Mouse (Mus musculus): ENCODE data around the gene Serpina3k.
A peak's percentile ranks its signal among the peaks of the same experiment; 100 is the strongest.
"Not testable (repeated sequence)": the region's sequence is repeated elsewhere in the genome, so short reads cannot be mapped to it uniquely, and the experiment has no call there.

Gene Serpina3k

DNA sequence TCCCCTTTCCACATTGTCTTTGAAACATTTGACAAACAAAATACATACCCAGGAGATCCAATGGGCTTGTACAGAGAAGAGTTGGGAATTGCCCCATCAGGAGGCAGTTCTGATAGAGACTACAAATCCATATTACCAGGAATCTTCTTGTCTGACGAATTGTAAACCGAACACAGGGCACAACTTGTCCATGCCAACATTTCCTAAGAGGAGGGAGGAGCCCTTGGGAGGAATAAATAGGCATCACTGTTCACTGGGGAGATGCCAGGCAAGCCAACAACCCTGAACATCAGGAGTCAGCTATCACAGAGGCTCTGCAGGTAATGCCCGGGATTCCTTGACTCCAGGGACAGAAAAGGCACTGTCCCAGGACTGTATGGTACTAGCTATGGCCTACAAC is at the start of gene Serpina3k, which contains the start of gene Serpina3m:
Gene Serpina3k (plus strand): TSS at position 261 of the 400 bp plus-strand sequence.
Gene Serpina3m (plus strand): TSS at position 261 of the 400 bp plus-strand sequence.
- not testable (repeated sequence) for DNase-seq (ENCODE audit: low spot score in 2 of 2)

DNA sequence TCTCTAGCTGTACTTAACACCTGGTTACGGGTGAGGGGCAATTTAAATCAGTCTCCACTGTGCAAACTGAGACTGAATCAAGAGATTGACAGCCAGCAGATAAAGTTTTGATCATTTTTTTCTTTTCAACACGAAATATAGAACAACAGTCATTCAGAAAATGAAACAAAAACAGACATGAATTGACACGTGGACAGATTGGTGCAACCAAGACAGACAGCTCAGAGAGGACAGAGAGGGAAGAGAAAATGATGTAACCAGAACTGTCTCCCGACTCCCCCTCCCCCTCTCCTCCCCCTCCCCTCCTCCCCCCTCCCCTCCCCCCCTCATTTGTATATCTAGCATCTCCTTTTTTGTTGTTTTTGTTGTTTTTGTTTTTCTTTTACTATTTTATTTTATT is 48.4 kb upstream of the Serpina3k start:
- DNase-seq (ENCODE audit: low spot score in 2 of 2): no peak

DNA sequence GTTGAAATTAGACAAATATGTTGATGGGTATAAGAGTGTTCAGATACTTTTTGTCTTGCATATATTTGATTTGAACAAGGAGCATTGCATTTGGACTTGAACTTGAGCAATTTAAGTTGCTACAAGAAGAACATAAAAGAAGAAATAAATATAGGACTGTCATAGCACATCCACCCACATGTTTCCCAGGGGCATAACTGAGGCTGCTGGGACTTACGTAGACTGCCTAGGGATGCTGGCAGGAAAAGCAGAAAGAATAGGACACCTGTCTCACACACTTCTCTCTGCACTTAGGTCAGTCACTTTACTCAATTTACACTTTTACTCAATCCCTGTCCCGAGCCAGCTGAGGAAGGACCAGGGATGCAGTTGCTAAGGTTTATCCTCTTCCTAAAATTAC is 44.3 kb upstream of the Serpina3k start:
- DNase-seq (ENCODE audit: low spot score in 2 of 2): no peak

DNA sequence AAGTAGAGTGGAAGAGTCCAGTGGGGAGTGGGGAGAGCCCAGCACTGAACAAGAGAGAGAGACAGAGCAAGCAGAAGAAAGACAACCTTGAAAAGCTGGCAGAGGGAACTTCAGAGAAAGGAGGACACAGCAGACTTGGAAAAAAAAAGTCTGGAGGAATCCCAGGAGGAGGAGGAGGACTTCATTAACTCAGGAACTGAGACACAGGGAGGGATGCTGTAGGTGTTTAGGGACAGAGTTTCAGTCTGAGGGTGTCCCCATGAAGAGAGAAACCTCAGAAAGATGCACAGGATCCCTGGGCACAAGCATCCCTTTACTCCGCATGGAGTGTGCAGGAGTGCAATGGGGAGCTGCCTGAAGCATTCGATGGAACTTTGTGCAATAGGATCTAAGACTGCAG is 40.2 kb upstream of the Serpina3k start:
- no peak for DNase-seq (ENCODE audit: low spot score in 2 of 2)

DNA sequence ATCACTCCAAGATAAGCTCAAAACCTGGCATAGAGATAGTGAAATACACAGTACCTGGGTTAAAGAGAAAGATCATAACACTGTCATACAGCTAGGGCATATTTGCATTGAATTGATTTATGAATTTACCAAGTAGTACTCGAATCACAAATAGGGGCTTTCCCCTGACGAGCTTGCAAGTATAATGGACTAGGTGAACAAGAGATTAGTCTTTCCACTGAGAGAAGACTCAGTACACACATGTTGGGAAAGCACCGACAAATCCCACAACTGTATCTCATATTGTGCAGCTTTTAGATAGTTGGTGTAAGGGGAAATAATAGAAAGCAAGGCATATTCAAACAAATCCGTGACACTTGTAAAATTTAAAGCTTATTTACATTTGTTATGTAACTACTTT is 32.3 kb upstream of the Serpina3k start:
- no peak for DNase-seq (ENCODE audit: low spot score in 2 of 2)

DNA sequence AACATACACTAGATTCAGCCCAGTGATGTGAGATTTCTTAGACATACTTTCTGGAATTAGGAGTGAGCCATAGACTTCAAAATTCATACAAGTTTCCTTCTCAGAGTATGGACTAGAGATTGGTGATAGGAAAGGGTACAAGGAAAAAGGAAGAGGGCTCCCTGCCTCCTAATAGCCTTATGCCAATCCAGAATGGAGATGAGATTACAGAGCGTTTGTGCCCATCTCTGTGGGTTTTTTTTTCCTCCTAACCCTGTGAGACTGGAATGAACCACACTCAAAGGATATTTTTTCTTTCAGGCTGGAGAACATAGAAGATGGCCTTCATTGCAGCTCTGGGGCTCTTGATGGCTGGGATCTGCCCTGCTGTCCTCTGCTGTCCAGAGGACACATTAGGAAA is 24.0 kb upstream of the Serpina3k start, which contains the start of gene Serpina3j:
Gene Serpina3j (plus strand): TSS at position 301 of the 400 bp plus-strand sequence.
- no peak for DNase-seq (ENCODE audit: low spot score in 2 of 2)

DNA sequence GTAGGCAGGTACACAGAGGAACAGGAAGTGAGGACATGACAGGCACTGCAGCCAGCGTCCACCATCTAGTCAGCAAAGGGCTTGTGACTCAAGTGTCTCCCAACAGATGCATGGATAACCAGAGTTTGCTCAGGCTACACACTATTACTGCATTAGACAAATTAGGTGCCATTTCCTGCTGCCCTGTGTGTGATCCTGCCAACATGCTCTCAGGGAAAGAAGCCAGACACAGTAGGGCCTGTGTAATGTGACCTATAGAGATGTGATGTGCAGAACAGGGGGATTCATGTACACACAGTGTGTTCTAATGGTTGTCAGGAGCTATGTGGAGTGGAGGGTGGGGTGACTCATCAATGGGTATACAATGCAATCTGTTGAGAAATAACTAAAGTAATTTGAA is 15.8 kb upstream of the Serpina3k start:
- no peak for DNase-seq (ENCODE audit: low spot score in 2 of 2)

DNA sequence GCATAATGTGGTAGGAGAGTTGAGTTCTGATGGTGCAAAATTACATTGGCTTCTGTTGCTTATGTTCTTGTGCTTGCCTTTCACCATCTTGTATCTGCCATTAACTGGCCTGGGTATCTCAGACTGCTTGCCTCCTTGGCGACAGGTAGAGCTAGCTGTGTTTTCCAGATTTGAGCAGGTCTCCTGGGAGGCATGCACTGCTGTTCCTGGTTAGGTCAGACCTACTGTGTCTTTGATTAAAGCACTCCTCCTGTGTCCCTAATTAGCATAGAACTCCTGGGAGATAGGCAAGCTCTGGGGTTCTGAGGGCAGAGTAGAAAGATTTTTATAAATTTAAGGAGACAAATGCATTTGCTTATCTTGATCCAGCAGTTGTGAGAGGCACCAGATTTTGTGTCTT is 6.6 kb upstream of the Serpina3k start:
- DNase-seq (ENCODE audit: low spot score in 2 of 2): no peak

DNA sequence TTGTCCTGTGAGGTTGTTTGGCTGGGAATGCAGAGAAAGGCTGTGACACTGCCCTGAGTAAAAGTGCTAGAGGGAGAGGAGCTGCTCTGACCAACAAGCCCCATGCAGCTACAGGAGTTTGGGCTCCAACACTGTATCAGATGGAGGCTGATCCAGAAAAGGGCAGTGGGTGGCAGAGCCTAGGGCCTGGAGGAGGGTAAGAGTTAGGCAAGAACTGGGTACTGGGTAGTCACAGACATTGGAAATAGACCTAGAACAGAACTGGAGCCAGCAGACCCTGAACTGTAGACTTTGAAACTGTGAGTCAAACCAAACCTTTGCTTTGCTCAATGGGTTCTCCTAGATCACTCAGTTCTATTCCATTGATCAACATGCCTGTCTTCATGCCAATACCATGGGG is 1.4 kb upstream of the Serpina3k start:
- DNase-seq (ENCODE audit: low spot score in 2 of 2): not testable (repeated sequence)

DNA sequence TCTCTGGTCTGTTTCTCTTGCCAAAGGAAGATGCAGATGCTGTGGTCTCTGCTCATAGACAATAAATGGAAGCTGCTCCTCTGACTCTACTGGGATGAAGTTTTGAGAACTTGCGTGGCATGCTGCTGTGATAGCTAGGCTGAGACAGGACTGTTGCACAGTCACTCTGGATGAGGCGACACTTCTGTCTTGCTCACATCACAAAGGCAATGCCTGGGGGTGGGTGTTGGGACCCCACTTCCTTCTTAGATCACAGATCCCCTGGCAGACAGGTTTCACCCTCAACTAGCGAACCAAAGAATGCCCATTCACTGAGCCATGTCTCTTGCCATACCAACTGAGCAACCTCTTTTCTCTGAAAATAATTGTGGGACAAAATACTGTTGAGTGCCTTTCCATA is 419 bp downstream of the Serpina3k start:
- DNase-seq (ENCODE audit: low spot score in 2 of 2): no peak

DNA sequence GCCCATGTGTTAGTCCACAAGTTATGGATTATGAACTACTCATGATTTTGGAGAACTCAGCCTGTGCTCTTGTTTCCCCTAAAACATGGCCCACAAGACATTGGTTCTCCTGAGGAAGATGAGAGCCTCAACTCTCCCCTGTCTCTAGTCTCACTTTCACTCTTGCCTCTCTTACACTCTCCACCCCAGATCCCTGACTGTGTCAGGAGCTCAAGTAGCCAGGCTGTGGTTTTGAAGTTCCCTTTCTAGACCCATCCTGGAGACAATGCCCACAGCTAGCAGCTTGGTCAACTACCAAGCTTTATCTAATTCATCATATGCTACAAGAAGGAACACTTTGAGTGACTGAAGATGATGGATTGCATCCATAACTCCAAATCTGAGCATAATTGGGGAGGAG is 4.2 kb downstream of the Serpina3k start:
- DNase-seq (ENCODE audit: low spot score in 2 of 2): not testable (repeated sequence)

DNA sequence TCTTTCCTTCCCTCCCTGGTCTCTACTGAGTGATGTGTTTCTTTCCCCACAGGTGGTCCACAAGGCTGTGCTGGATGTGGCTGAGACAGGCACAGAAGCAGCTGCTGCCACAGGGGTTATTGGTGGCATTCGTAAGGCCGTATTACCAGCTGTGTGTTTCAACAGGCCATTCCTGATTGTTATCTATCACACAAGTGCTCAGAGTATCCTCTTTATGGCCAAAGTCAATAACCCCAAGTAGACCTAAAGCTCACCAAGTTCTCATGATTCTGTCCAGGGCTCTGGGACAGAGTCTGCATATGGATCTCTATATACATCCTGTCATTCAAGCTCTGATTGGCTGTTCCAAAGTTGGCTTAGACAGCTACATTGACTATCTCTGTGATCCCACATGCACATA is 6.9 kb downstream of the Serpina3k start:
- no peak for DNase-seq (ENCODE audit: low spot score in 2 of 2)

DNA sequence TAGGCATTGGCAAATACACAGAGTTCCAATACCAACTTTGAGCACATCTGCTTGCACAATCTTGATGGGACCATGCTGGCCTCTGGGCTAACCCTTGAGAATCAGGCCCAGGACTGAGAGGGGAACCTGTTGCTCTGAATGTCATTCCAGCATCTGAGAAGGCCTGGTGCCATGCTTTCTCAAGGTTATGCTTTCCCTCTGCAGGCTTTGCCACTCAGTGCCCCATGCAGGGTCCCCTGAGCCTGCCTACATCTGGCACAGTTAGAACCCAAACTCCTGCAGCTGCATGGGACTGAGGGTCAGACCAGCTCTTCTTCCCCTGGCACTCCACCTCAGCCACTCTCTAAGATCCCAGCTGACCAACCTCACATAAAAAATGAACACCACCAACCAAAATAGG is 7.4 kb downstream of the Serpina3k start:
- no peak for DNase-seq (ENCODE audit: low spot score in 2 of 2)

DNA sequence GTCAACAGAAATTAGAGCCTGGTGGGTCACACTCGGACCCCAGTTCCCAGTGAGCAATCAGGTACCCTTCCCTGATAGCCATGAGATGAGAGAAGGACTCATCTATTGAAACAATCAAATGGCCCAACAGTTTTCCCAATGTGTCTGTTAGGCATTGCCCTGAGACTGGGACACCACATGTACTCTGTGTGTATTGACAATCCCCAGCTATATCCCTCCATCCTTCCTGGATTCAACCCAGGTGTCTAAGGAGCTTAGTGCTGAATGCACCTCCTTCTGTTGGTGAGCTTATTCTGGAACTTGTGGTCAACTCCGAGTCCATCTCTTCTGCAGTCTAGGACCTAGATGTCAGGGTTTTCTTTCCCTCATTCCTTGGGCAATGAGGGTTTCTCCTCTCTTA is 8.8 kb downstream of the Serpina3k start:
- no peak for DNase-seq (ENCODE audit: low spot score in 2 of 2)

DNA sequence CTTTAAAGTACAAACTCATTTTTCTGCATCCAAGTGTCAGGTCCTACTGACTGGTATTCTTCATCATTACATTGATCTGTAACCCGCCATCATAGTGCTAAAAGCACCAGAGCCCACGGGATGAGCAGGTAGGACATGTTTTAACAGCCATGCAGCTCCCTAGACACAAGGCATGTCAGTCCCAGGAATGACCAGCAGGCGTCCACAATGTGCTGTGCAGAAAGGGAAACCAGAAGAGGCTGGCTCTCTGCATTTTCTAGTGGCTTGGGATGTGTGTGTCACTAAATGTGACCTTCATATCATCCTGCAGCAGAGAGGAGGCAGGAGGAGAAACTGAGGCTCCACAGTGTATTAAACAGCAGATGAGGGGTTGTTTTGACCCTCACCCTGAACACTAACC is 13.5 kb downstream of the Serpina3k start:
- DNase-seq (ENCODE audit: low spot score in 2 of 2): peak; percentile 45 to 50

DNA sequence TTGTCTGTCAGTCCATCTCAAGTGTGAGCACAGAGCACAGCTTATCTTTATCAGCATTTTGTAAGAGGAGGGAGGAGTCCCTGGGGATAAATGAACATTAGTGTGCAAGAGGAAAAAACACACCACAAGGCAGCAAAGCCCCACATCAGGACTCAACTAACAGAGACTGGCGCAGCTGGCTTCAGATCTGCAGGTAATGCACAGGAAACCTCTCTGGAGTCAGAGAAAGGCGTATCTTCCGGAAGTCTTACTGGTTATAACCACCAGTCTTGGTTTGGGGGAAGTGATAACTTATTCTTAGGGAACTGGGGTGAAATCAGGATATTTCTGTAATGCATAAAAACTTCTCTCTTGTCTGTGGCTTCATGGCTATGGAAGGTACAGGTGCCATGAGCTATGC is 17.7 kb downstream of the Serpina3k start:
- DNase-seq (ENCODE audit: low spot score in 2 of 2): no peak

DNA sequence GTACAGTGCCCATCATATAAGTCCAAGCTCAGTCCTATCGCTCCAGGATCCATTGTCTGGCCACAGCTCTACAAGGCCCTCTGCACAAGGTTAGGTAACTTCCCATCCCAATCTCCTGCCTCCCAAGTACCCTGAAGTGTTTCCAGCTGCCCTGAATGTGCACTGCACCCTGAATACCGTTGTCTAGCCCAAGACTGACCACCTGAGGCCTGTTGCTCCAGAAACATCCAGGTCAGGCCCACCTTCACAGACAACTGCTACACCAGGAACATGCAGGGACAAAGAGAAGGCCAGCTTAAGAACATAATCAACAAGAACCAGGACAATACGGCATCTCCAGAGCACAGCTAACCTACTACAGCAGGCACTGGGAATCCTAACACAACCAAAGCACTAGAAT is 31.7 kb downstream of the Serpina3k start:
- DNase-seq (ENCODE audit: low spot score in 2 of 2): no peak

DNA sequence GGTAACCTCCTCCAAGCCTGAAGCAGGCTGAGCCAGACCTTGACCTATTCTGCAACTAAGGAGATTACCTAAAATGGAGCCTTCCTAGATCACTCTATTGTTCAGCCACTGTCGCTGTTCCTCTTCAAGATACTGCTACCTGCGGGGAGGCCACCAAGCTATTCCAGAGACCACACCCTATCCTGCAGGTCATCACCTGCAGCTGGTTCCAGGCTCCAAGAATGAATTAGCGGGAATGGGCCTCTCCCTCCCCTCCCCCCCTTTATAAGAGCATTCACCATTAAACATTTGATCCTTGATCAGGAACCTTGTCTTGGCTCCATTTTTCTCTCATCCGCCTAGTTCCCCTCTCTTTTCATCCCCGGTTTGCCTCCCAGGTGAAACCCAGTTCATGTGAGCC is 38.9 kb downstream of the Serpina3k start:
- not testable (repeated sequence) for DNase-seq (ENCODE audit: low spot score in 2 of 2)

DNA sequence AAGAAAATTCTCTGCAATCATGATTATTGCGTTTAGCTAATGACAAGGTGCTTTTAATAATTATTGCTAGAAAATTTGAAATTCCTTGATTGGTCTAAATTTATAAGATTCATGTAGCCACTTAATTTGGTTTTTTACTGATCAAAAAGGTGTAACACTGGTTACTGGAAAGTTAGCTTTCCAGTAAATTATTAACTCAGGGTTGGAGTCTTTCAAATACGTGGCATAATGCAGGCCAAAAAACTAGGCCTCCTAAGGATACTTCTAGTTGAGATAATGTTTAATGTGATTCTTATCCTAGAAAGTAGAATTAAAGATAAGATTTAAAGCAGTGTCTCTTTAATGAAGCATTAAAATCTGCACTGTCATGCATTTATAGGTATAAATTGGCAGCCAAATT is 40.1 kb downstream of the Serpina3k start:
- DNase-seq (ENCODE audit: low spot score in 2 of 2): not testable (repeated sequence)

DNA sequence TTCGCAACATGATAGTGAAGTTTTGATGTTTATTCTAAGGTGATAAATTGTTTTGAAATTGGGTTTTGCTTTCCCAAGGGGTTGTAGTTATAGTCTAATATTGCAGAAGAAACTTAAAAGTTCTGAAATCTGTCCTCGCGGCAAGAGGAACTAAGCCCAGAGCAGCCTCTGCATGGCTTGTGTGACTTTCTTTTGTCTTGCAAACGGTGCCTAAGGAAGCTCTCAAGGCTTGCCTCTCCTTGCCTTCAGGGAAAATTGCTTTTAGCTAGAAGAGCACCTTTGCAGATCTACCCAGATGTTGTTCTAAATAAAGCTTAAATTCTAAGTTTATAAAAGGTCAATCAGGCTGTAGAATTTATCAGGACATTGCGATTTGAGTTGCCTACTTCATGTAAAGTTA is 40.5 kb downstream of the Serpina3k start:
- DNase-seq (ENCODE audit: low spot score in 2 of 2): not testable (repeated sequence)

DNA sequence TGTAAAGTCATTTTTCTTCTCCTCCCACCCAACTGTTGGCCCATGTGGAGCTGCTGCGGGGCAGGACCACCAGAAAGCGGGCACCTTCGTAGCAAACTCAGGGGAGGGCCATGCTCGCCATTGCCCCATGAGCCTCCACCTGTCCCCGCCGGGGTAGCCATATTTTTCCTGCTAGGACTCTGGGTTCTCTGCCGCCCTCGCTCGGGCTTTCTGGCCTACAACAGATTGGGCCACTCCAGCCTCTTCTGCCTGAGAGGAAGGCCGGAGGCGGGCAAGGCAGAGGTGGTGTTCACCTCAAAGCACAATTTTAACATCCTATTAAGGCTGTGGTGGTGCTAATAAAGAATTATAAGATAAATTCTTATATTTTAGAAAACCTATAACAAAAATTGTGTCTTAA is 41.6 kb downstream of the Serpina3k start:
- no peak for DNase-seq (ENCODE audit: low spot score in 2 of 2)

DNA sequence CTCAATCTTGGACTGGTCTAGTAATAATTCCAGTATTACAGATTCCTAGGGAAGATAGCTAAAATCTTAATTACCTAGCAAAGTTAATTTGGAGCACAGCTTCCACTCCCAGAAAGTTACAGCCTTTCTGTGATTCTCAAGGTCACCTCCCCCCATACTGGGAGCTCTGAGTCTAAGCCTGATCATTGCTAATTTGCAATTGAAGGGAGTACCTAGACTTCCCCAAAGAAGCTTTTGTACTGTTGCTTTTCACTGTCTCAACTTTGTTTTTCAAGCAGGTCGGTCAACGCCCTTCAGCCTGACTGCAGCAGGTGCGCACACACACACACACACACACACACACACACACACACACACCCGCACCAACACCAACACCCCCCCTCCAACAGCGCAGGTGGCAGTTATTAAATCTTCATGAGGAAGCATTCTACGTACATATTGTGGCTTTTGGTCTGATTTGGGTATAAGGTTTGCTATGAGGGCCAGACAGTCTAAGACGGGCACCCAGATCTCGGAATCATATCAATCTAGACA is 42.9 kb downstream of the Serpina3k start:
- not testable (repeated sequence) for DNase-seq (ENCODE audit: low spot score in 2 of 2)

DNA sequence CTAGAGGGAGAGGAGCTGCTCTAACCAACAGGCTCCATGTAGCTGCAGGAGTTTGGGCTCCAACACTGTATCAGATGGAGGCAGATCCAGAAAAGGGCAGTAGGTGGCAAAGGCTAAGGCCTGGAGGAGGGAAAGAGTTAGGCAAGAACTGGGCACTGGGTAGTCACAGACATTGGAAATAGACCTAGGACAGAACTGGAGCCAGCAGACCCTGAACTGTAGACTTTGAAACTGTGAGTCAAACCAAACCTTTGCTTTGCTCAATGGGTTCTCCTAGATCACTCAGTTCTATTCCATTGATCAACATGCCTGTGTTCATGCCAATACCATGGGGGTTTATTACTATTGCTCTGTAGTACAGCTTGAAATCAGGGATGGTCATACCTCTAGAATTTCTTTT is 47.7 kb downstream of the Serpina3k start:
- not testable (repeated sequence) for DNase-seq (ENCODE audit: low spot score in 2 of 2)

DNA sequence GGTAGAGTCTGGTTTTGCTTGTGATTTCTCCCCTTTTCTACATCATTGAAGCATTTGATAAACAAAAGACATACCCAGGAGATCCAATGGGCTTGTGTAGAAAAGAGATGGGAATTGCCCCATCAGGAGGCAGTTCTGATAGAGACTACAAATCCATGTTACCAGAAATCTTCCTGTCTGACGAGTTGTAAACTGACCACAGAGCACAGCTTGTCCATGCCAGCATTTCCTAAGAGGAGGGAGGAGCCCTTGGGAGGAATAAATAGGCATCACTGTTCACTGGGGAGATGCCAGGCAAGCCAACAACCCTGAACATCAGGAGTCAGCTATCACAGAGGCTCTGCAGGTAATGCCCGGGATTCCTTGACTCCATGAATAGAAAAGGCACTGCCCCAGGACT is 48.6 kb downstream of the Serpina3k start:
- DNase-seq (ENCODE audit: low spot score in 2 of 2): not testable (repeated sequence)

Data from right cerebral cortex, adult 2 months (tissue).